Mouse (Mus musculus) kidney, postnatal 4 days (tissue): ENCODE measurements around the gene Serpinf1.
"Not testable (repeated sequence)": the region's sequence is repeated elsewhere in the genome, so short reads cannot be mapped to it uniquely, and the experiment has no call there.

Experiments used
- DNase-seq, 2 experiments: peaks; one replicate each; pipeline ENCODE4 v3.0.0; 2021; ENCODE audit warnings: mixed read lengths in 2 of 2

The Serpinf1 gene

DNA sequence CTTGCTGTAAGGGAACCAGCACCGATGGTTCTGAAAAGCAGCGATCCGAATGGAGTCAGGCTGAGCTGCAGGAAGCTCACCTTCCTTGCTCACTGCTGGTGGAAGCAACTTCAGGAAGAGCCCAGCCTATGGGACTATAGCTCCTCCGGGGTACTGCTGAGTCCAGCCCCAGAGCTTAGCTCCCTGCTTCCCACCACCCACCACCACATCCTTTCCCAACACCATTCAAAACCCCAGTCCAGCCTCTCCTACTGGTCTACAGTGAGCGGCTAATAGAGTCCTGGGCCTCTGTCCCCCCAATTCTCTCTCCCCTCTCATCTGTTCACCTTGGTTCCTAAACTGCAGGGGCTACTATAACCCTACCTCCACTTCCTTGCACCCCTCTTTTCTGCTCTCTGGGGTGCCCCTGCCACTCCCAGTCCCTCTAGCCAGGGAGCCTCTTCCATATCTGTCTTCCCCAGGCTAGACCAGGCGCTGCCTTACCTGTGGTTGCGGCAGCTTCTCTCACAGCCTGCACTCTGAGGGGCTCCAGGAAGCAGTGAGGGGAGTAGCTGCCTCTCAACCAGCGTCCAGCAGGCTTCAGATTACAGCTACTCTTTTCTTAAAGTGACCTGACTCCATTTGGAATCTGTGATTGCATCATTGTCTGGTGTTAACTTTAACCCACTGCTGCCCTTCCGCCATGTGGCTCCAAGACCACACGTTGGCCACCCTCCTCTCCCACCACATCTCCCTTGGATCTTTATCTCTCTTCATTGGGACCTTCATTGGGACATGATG lies at the start of gene Serpinf1:
Gene Serpinf1, minus strand, starts transcription at position 689 of the 780 bp plus-strand sequence.
- no peak for DNase-seq

DNA sequence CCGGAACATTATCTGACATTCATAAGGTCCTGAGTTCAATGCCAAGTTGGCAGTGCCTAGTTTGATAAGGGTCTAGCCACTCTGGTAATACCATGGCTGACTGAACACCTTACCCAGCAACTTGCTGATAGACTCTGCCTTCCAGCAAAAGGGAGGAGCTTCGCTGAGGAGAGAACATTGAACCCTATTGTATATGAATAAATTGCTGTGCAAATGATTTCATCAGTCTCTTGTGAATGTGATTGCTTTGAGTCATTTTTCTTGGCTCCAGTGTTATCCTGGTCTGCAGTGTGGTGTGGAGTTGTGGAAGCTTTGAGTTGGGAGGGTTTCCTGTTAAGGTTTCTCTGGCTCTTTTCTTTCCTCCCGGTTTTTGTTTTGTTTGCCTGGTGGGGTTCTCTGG lies 48.2 kb upstream of the Serpinf1 start:
- no peak for DNase-seq

DNA sequence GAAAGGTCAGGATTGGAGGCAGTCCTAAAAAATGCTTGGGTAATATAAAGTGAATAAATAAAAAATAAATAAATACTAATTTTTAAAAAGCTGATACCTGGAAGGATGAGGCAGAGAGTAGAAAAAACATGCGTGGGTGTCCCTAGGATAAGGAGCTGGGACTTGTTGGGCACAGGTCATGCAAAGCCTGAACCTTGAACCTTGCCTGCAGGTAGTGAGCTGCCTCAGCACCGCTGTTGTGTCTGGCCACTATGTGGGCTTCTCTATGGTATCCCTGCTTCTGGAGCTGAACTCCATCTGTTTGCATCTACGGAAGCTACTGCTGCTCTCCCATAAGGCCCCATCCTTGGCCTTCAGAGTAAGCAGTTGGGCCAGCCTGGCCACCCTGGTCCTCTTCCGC lies 46.8 kb upstream of the Serpinf1 start:
- no peak for DNase-seq

DNA sequence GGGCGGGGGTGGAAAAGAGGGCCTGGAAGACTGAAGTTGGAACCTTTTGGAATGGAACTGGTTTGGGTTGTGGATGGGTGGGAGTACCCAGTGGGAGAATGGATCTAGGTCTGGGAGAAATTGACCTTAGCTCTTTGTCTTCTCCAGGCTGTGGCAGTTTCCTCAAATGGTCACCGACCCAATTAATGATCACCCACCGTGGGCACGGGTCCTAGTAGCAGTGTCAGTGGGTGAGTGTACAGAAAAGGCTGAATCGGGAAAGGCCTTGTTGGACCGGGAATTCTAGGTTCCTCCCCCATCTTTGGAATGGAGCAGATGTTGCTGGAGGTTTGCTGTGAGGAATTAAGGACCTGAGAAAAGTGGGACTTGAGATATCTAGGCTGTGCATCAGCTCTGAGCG lies 45.9 kb upstream of the Serpinf1 start:
- no peak for DNase-seq

DNA sequence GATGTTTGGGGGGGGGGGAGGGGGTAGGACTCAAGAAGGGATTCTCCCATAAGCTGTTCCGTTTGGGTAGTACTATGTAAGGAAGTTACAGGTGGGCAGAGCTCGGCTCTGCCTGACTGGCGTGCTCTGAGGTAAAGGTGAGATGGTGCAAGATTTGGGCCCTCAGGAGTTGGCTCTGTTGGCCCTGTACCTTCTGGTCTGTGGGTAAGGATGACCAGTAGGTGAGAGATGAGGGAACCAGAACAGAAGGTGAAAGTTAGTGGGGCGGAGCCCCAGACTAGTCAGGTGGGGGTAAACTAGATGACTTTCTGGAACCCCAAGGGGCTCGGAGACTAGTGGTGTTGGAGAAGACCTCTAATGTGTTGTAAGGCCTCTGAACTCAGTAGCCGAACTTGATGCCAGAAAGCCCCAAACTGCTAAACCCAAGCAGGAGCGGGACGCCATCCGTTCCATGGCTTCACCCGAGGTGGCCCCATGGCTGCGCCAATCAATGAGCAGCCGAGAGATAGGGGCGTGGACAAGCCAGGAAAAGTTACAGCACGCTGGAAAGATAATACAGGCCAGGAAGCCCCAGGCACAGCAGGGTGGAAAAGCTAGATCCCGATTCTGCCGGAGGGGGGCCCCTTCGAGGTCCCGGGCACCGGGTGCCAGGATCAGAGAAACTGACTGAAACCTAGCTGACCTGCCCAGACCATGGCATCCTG lies 45.2 kb upstream of the Serpinf1 start:
- DNase-seq = peak; percentile 71 to 80

DNA sequence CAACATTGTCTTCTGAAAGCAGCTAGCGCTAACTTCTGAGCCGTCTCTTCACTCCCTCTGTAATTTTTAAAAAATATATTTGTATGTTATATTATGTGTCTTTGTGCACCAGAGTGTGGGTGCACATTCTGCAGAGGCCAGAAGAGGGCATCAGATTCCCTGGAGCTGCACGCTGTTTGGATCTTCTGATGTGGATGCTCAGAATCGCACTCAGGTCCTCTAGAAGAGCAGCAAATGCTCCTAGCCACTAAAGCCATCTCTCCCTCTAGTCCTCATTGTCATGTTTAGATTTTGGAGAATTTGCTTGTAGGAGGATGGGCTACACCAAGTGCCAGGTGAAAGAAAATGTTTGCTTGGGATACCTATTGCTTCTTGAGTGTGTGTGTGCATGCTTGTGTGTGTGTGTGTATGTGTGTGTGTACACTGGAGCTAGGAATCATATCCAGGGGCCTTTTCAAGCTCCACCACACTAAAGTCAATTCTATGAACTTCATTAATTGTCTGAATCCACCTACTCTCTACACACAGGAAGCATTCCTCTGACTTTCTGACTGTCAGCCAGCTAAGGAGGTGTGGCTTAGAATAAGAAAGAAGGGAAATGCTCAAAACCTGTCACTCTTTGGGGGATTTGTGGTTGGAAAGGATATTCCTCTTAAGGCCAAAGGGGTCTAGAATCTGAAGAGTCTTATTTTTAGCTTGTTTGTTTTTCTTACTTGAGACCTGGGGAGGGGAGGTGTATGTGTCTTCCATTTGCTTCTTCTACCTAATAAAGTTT lies 44.4 kb upstream of the Serpinf1 start:
- DNase-seq = no peak

DNA sequence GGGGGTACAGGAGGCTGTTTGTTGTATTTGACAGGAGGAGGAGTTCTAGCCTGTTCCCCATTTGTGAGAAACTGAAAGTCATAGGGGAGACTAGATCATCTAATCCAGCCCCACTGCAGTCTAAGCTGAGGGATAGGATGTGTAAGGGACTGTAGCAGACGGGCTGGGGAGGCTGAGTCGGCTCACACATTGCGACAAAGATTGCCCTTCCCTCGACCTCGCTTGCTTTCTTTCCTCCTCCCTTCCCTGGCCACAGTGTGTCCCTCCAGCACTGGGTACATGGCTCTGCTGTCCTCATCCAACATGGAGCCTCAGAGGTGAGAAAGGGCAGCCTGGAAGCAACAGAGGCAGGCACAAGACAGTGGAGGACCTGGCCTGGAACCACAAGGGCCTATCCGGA lies 42.5 kb upstream of the Serpinf1 start:
- no peak for DNase-seq

DNA sequence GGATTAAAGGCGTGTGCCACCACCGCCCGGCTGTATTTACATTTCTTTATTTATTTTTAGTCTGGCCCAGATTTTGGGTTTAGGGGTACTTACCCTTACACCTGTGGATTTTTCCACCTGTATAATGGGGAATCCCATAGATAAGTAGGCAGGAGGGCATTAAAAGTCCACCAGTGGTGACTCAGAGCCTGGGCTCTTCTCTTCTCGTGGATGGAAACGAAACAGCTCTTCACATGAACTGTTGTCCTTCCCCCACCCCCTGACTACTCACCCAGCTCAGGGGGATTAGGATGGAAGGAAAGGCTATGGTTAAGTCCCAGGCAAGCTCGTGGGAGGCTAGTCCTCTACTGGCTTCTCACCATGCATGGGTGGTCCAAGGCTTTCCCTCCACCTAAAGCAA lies 41.9 kb upstream of the Serpinf1 start:
- DNase-seq = no peak

DNA sequence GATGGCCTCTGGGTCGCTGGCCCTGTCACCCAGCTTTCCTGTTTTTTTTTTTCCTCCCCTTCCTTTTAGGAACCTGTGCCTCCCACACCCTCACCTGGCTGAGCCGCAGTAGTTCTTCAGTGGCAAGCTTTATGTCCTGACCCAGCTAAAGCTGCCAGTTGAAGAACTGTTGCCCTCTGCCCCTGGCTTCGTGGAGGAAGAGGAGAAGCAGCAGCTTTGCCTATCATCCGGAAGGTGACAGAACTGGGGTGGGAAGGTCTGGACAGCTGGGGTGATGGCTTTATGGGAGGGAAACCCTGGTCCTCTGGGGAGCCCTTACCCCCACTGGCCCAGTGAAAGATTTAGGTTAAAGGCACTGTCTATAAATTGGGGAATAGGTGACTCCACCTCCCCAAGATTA lies 41.1 kb upstream of the Serpinf1 start:
- no peak for DNase-seq

DNA sequence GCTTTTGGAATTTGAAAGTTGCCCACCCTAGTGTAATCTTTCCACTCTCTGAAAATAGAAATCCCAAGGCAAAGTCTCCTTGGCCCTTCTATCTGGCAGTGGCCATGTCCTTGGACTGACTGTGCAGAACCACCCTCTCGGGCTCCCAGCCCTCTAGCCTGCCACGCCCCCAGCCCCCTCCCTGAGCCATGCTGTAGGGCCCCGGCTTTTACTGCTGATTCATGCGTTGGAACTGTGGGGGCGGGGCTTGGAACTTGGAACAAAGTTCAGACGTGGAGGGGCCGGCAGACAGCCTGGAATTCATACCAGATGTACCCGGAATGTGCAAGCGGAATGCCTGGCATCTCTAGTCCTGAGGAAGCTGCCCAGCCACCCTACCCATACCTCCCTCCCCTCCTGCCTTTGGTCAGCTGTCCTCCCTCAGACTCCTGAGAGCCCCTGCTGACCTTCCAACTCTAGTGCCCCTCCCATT lies 40.4 kb upstream of the Serpinf1 start:
- DNase-seq = peak; percentile 96 to 97

DNA sequence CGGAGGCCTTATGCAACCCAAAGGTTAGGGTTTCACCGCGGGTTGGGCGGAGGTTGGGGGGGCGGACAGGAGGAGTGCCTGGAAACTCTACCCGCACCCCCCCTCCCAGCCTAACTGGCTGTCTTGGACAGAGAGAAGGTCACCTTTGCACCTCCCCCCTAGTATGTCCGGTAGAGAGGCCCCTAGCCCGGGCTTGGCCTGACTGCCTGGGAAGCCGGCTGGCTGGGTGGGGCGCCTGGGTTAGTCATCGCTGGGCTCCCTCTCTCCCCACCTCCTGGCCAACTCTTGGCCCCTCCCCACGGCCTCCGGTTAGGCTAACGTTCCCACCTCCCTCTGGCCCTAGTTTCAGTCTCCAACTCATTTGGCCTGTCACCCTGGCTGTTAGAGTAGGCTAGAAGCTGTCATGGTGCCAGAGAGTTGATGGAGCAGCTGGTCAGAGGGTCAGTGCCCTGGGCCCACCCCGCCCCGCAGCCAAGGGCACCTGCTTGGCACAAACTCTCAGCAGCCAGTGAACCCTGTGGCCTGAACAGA lies 39.8 kb upstream of the Serpinf1 start:
- peak; percentile 70 to 82 for DNase-seq

DNA sequence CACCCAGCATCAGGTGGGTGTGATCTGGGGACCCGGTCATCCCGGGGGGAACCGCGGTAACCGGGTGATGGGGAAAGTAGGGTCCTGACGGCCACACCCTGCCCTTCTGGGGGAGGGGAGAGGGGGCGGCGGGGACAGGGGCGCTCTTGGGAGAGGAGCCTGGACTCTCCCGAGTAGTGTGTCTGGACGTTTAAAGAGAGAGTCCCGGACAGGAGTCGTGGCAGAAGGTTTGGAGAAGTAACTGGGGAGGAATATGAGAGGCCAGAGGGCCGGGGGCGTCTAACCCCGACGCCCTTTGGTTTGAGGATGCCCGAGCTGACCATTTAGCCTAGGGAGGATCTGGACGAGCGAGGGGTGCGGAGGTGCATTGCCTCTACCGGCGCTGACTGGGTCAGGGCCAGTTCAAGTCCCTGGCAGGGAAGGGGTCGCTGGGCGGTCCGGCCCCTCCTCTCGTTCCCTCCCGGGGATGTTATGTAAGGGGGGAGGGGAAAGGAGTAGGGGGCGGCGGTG lies 39.3 kb upstream of the Serpinf1 start:
- DNase-seq = no peak

DNA sequence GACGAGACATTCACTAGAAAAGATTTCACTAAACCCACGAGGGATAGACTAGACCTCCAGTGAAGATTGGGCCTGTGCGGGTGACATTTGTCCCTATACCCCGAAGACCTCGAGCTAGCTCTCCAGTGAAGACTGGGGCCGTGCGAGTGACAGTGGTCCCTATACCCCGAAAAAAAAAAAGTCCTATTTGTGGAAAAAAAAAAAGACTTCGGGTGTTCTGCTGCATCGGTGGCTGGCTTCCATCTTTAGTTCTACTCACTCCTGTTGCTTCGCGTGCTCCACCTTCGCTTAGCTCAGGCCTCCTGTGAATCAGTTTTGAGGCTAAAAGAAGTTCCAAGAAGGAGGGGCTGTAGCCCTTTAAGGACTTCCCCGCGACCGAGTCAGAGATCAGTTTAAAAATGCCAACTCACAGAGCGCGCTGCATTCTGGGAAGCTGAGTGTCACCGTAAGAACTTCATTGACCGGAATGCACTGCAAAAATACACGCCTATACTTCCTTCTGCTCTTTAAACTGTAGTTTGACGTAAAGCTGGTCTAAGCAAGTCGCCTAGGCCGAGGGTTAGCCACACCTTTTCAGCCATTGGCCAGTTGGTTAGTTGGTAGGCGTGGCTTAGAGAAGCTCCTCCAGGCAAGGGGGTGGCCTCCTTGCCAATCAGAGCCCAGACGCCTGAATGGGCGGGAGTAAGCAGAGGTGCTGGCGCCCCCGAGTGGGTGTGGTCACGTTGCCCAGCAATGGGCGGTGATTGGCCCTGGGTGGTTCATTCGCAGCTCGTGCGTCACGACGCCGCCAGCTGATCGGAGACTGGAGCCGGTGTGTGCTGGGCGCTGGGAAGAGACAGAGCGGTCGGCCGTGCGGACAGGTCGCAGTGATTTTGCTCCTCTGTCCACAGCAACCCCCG lies 38.6 kb upstream of the Serpinf1 start, which contains the start of gene Tlcd2:
Gene Tlcd2, plus strand, starts transcription at position 872 of the 899 bp plus-strand sequence.
- peak; percentile 99 to 100 for DNase-seq

DNA sequence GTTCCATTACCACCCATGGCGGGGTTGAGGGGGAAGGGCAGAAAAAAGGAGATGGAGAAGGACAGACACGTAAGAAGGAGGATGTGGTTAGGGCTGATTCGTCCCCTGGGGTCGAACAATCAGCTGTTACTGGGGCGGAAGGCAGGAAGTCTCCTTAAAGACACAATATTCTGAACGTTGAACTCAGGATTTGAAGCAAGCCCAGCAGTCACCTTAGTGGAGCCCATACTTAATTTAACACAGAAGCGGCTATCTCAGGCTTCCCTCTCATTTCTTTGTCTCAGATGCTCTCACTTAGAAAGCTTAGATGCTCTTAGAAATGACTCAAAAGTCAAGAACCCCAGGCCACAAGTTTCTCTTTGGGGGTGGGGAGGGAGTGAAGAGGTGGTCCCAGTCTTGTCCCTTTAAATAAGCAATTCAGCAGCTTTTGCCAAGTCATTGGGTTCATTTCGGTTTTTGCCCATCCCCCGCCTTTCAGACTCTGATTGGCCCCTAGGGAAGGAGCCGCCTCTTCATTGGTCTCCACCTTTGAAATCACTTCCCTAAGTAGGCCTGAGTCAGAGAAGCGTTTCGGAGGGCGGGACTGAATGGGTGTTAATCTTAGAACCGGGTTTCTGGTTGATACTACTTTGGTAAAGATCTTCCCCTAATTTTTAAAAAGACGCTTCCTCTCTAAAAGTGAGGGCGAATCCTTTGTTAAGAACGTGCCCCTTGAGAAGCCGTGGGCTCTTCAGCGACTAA lies 37.8 kb upstream of the Serpinf1 start:
- peak; percentile 90 to 93 for DNase-seq

DNA sequence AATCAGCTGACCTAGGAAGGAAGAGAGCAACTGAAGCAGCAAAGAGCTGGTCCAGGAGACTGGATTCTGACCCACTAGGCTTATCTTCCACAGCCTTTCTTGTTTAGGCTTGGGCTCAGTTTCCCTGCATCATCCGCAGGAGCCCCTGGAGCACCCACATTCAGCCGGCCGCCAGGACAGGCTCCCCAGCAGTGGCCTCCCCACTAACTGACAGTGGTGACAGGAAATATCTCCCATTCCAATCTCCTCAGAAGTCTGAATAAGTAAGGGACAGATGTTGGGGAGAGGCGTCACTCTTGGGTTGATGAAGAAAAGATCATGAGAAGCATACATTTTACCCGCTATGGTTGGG lies 37.2 kb upstream of the Serpinf1 start:
- no peak for DNase-seq

DNA sequence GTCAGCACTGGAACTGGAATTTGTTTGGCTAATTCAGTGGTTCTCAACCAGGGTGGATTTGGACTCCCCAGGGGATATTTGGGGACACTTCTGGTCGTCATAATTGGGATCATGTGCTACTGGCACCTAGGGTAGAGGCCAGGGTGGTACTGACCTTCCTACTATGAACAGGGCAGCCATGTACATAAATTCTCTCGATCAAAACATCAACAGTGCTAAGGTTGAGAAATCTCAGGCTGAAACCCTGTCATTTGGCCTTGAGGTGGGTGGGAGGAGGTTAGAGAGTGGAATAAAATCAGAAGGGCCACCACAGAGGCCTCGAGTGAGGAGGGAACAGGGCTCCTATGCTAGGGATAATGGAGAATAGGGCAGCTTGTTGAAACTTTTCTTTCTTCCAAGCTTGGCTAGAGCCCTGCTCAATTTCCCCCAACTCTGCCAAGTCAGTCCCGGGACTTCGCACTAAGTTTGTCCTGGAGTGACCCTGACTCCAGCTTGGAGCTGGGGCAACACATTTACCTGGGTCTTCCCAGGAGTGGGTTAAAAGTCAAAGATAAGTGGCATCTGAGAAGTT lies 36.7 kb upstream of the Serpinf1 start:
- peak in 1 of 2 experiments; percentile 29 for DNase-seq

DNA sequence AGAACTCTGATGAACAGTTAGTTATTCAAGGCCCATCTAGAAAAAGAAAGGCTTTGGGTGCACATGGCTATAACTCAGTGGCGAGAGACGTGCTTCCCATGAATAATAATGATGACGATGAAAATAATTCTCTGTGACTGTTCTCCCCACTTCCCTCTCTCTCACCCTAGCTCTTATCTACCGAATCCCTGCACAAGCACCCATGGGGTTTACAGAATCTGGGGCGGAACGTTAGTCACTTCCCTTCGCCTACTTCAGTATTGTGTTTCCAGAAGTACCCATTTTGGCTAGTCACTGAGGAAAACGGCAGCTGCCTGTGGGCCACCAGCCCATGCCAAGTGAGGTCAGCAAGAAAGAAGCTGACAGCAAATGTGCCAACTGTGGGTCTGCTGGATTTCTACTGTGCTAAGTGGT lies 36.1 kb upstream of the Serpinf1 start:
- no peak for DNase-seq

DNA sequence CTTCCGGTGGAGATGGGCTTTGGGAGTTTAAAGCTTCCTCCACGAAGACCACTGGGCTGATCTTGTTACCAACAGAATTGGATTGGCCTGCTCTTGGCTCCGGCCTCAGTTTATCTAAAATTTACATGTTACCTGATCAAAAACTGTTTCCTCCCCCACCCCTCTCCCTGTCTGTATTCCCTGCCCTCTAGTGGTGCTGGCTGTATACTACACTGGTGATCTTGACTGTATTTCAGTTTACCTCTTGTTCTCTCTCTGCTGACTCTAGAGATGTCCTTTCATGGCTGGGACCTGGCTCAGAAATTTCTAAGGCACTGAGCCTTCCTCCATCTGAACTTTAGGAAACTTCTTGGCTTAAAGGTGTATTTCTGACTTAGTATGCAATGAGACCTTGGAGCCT lies 35.7 kb upstream of the Serpinf1 start:
- peak in 1 of 2 experiments; percentile 51 for DNase-seq

DNA sequence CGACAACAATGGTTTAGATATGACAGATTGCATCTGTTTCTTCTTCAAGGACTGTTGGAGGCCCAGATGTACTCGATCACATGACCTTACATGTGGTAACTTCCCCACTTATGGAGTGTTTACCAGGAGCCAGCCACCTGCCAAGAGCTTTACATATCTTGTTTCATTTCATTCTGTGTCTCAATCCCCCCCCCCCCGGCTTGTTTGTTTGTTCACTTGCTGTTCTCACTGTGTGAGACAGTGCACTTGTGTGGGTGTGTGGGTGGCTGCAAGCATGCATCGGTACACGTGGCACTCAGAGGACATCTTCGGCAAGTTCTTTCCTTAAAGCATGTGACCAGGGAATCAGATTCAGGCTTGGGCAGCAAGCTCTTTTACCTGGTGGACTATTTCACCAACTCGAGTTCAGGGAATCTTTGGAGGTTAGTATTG lies 34.0 kb upstream of the Serpinf1 start:
- no peak for DNase-seq

DNA sequence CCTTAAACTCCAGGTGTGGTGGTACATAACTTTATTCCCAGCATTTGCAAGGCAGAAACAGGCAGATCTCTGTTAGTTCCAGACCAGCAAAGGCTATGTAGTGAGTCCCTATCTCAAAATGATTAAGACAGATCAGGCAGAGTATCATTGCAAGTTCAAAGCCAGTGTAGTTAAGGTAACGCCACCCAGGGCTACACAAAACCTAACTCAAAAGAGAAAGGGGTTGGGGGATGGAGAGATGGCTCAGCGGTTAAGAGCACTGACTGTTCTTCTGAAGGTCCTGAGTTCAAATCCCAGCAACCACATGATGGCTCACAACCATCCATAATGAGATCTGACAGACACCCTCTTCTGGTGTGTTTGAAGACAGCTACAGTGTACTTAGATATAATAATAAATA lies 33.5 kb upstream of the Serpinf1 start:
- DNase-seq = not testable (repeated sequence)
